Mouse (Mus musculus) frontal cortex, postnatal 25 days (tissue): ENCODE data around the gene Spopl.
"Not testable (repeated sequence)": the region's sequence is repeated elsewhere in the genome, so short reads cannot be mapped to it uniquely, and the experiment has no call there.

Experiments used
- DNase-seq, 2 experiments: peaks; one replicate each; pipeline ENCODE4 v3.0.0; 2022; ENCODE audit warnings: low spot score in 2 of 2

The Spopl gene

GRCm38 (mm10) chr2:23571302-23572156 is at the start of gene Spopl:
Spopl (minus strand) TSS chr2:23572106.
- peak; percentile 79 to 85 for DNase-seq

DNA sequence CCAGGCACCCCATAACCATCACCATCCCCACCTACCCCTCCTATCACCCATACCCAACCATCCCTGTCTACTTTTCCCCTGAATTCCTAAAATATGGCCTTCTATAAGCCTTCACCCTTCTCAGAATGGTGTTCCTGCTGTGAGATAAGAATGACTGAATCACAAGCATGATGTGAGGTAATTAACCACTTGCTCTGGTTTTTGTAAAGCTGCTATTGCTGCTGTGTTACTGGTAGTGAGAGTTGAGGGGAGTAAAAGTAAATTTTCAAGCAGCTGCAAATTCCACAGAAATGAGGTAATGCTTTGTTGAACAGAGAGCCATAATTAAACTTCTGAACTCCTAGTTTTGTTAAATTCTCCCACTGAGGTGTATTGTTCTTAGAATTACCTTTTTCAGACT is 48.2 kb upstream of the Spopl start:
- DNase-seq: no peak

DNA sequence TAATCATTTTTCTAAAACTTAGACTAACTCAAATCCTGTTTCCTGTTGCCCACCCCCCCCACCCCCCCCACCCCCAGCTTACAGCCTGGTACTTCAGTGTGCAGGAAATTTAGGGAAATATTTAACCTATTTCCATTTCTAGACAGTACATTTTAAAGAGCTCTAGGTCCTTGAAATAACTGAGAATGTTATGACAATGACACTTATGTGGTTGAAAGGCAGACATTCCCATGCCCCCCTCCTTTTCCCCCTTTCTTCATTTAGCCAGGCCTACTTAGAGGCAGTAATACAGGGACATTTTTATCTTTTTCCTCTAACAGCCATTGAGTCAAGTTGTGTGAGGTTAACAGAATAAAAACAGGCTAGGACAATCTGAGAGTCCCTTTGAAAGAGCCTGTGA is 46.1 kb upstream of the Spopl start:
- no peak for DNase-seq

- no peak for DNase-seq
Measured at GRCm38 (mm10) chr2:23605391-23605790, 33.5 kb upstream of the Spopl start.

- DNase-seq: no peak
Measured at GRCm38 (mm10) chr2:23588769-23589168, 16.9 kb upstream of the Spopl start.

- DNase-seq: not testable (repeated sequence)
Measured at GRCm38 (mm10) chr2:23572157-23572532, 239 bp upstream of the Spopl start.

- DNase-seq: no peak
Measured at GRCm38 (mm10) chr2:23570563-23570962, 1.3 kb downstream of the Spopl start.

GRCm38 (mm10) chr2:23568775-23569174 is 3.1 kb downstream of the Spopl start:
- no peak for DNase-seq

DNA sequence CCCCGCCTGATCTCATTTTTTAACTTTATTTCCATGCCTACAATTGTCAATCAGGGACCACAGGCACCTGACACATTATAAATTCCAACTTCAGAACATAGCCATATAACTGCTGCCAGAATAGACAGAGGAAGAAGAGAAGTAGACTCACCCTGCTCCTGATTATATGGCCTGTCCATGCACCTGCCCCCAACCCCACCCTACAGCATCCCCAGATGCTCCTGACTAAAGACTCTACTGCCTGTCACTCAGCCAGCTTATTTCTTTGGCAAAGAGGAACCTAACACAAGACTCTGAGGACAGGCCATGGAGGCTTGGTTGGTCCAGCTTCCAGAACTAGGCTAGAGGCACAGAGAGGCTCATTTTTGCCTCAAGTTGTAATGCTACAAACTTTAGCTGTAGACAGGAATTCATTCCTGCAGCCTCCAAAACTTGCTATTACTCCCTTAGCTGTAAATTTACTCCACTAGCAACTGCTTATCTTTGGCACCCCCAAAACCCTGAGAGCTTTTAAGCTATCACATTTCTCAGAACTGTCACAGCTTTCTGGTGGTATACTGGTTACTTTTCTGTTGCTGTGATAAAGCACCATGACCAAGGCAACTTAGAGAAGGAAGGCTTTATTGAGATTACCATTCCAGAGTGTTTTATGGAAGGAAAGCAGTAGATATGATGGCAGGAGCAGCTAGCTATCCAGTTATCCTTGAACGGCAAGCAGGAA is 6.7 kb downstream of the Spopl start:
- DNase-seq: no peak

- DNase-seq: no peak
Measured at GRCm38 (mm10) chr2:23562898-23563297, 9.0 kb downstream of the Spopl start.

- DNase-seq: no peak
Measured at GRCm38 (mm10) chr2:23559186-23559585, 12.7 kb downstream of the Spopl start.

GRCm38 (mm10) chr2:23551235-23551634 is 20.7 kb downstream of the Spopl start:
- no peak for DNase-seq

- no peak for DNase-seq
Measured at GRCm38 (mm10) chr2:23547220-23547619, 24.7 kb downstream of the Spopl start.

DNA sequence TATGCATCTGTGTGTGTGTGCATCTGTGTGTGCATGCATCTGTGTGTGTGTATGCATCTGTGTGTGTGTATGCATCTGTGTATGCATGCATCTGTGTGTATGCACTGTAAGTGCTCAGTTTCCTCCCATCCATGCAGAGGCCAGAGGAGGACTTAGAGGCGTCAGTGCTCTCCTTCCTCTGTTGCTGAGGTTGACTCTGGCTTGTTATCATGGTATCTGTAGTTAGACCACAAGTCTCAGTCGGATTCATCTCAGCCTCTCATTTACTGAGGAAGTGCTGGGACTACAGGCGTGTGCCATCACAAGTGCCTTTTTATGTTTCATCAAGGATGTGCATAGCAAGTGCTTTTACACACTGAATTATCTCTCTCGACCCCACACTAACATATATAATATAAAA is 31.9 kb downstream of the Spopl start:
- DNase-seq: no peak

GRCm38 (mm10) chr2:23527717-23528116 is 44.2 kb downstream of the Spopl start:
- DNase-seq: not testable (repeated sequence)

GRCm38 (mm10) chr2:23505141-23505540 is 66.8 kb downstream of the Spopl start:
- no peak for DNase-seq

- no peak for DNase-seq
Measured at GRCm38 (mm10) chr2:23481715-23482114, 90.2 kb downstream of the Spopl start.

GRCm38 (mm10) chr2:23467471-23467870 is 104.4 kb downstream of the Spopl start:
- DNase-seq: no peak

- DNase-seq: no peak
Measured at GRCm38 (mm10) chr2:23457452-23457851, 114.5 kb downstream of the Spopl start.
